Mouse (Mus musculus) embryonic facial prominence, embryonic 11.5 days (tissue): ENCODE measurements around the gene Fam184b. TPM values are rescaled to one million over a fixed set of nuclear protein-coding genes. Genes with fewer than 3 reads are reported as not detected.

Experiments
- ATAC-seq: fragments of 200-750 bp; cut with Nextera tagmentation; replicated peaks from 2 replicates; pipeline ENCODE4 v1.8.0; 2017; ENCODE audit warnings: low read depth; ENCODE audit not compliant: insufficient number of reproducible peaks, low FRiP score, low TSS enrichment
- DNase-seq: peaks from one replicate; pipeline ENCODE4 v3.0.0-alpha.2; 2015; ENCODE audit warnings: low spot score
- H3K27ac ChIP-seq: fragments of 300-500 bp; sonication (generic); replicated peaks from 2 replicates; pipeline ENCODE4 v1.5.1; 2014; ENCODE audit warnings: mild to moderate bottlenecking, low read depth, low read length, control low read depth
- H3K27me3 ChIP-seq: fragments of 300-500 bp; sonication (generic); 2 replicates; pipeline ENCODE4 v1.6.1; 2014; ENCODE audit warnings: mild to moderate bottlenecking, low read length, moderate library complexity, mixed read lengths; ENCODE audit not compliant: control insufficient read depth, insufficient read depth
- H3K36me3 ChIP-seq: fragments of 300-500 bp; sonication (generic); replicated peaks from 2 replicates; pipeline ENCODE4 v1.6.1; 2014; ENCODE audit warnings: low read depth, mild to moderate bottlenecking, low read length, moderate library complexity, mixed read lengths; ENCODE audit not compliant: control insufficient read depth, insufficient read depth
- H3K4me1 ChIP-seq: fragments of 300-500 bp; sonication (generic); 2 replicates; pipeline ENCODE4 v1.6.1; 2014; ENCODE audit warnings: low read length, mixed read lengths; ENCODE audit not compliant: control insufficient read depth, insufficient read depth
- H3K4me2 ChIP-seq: fragments of 300-500 bp; sonication (generic); 2 replicates; pipeline ENCODE4 v1.6.1; 2014; ENCODE audit warnings: low read depth, mild to moderate bottlenecking, control low read depth, low read length, moderate library complexity
- H3K4me3 ChIP-seq: fragments of 300-500 bp; sonication (generic); 2 replicates; pipeline ENCODE4 v1.5.1; 2014; ENCODE audit warnings: low read depth, low read length, control low read depth
- H3K9ac ChIP-seq: fragments of 300-500 bp; sonication (generic); replicated peaks from 2 replicates; pipeline ENCODE4 v1.6.1; 2014; ENCODE audit warnings: mild to moderate bottlenecking, control low read depth, low read length
- H3K9me3 ChIP-seq: fragments of 300-500 bp; sonication (generic); replicated peaks from 2 replicates; pipeline ENCODE4 v1.6.1; 2016; ENCODE audit warnings: mild to moderate bottlenecking, low read length, inconsistent platforms, mixed read lengths; ENCODE audit not compliant: control insufficient read depth
- WGBS: fragments of 180-500 bp; shearing (Covaris S2); extraction: QIAGEN DNeasy Blood & Tissue Kit; methylation state at CpG from one replicate; pipeline ENCODE4 v1.1.7; 2014; 5-methylcytosine and 5-hydroxymethylcytosine counted together
- polyA plus RNA-seq: library from polyadenylated mRNA; unstranded; fragments of >200 nt; fragmentation: Nextera tagmentation; extraction: Ambion mirVana; gene quantifications from 2 replicates; pipeline ENCODE4 v1.2.1, GENCODE M21; 2014

The Fam184b gene
- polyA plus RNA-seq, 1 experiment from 2014 or later = 0.73 TPM

DNA sequence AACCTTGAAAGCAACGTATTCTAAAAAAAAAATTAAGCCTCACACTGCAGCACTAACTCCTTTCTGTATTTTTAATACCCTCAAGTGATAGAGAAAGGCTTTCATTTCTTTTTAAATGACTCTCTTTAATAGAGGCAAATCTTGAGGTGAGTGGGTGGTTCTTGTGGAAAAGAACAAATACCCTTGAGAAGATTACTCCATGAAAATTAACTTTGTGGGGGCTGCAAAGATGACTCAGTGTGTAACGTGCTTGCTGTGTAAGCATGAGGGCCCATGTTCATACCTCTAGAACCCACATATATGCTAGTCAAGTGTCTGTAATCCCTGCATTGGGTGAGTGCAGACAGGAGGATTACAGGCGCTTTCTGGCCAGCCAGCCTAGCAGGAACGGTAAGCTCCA lies 49.3 kb downstream of the Fam184b start:
- H3K4me2 ChIP-seq = no peak overlapping the region
- H3K9me3 ChIP-seq = no peaks in the 10 kb centered on the region
- no peak overlapping the region for H3K4me3 ChIP-seq
- no peaks in the 10 kb centered on the region for H3K36me3 ChIP-seq
- WGBS = 82% methylated on average over 4 of the region's 4 CpGs
- H3K27me3 ChIP-seq = no peaks in the 10 kb centered on the region
- no peak overlapping the region for H3K9ac ChIP-seq
- H3K4me1 ChIP-seq = no peaks in the 10 kb centered on the region
- DNase-seq (no peak), ATAC-seq (no peak)
- no peak overlapping the region for H3K27ac ChIP-seq

- WGBS = 84% methylated on average over 8 of the region's 8 CpGs
Observed at GRCm38 (mm10) chr5:45584601-45585000, 54.8 kb downstream of the Fam184b start.

DNA sequence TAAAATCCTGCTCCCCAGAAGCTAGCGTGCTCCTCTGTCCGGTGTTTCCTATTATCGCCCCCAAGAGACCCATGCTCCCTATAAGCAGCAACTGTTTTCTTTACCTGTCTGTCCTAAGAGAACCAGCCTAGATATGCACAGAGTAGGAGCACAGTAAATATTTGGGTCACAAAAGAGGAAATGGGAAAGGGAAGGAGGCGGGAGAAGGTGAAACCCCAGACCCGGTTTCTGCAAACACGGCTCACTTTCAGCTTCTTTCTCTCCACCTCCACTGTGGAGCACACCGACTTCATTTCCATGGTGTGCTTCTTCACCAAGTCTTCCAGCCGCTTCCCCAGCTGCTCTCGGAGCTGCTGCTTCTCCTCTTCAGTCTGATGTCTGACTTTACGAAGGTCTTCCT lies 59.1 kb downstream of the Fam184b start:
- H3K4me3 ChIP-seq = no peak overlapping the region
- no peaks in the 10 kb centered on the region for H3K36me3 ChIP-seq
- no peak for ATAC-seq
- no peak overlapping the region for H3K27ac ChIP-seq
- H3K4me2 ChIP-seq = no peak overlapping the region
- no peaks in the 10 kb centered on the region for H3K4me1 ChIP-seq
- no peak for DNase-seq
- no peaks in the 10 kb centered on the region for H3K27me3 ChIP-seq
- WGBS = 82% methylated on average over 10 of the region's 10 CpGs
- no peaks in the 10 kb centered on the region for H3K9me3 ChIP-seq
- no peak overlapping the region for H3K9ac ChIP-seq

More at GRCm38 (mm10) chr5:45584601-45585000, 54.8 kb downstream of the Fam184b start:
- ATAC-seq (no peak), DNase-seq (no peak)
- Histone ChIP-seq H3K27me3 (no peaks in the 10 kb centered on the region), H3K4me2 (no peak overlapping the region), H3K9me3 (no peaks in the 10 kb centered on the region), H3K4me3 (no peak overlapping the region), H3K27ac (no peak overlapping the region), H3K9ac (no peak overlapping the region), H3K36me3 (no peaks in the 10 kb centered on the region), H3K4me1 (no peaks in the 10 kb centered on the region)

- Histone ChIP-seq H3K4me3 (no peak overlapping the region), H3K4me2 (no peak overlapping the region), H3K4me1 (no peaks in the 10 kb centered on the region), H3K36me3 (no peaks in the 10 kb centered on the region), H3K27me3 (no peaks in the 10 kb centered on the region), H3K27ac (no peak overlapping the region), H3K9ac (no peak overlapping the region), H3K9me3 (no peaks in the 10 kb centered on the region)
- ATAC-seq (no peak), DNase-seq (no peak)
- WGBS = 83% methylated on average over 1 of the region's 1 CpGs
Observed at GRCm38 (mm10) chr5:45577376-45577775, 62.0 kb downstream of the Fam184b start.

- no peak for DNase-seq
- no peaks in the 10 kb centered on the region for H3K36me3 ChIP-seq
- no peaks in the 10 kb centered on the region for H3K27me3 ChIP-seq
- H3K27ac ChIP-seq = no peak overlapping the region
- H3K4me3 ChIP-seq = no peak overlapping the region
- no peaks in the 10 kb centered on the region for H3K9me3 ChIP-seq
- no peak overlapping the region for H3K9ac ChIP-seq
- no peaks in the 10 kb centered on the region for H3K4me1 ChIP-seq
- ATAC-seq = no peak
- WGBS = 81% methylated on average over 3 of the region's 3 CpGs
- no peak overlapping the region for H3K4me2 ChIP-seq
Observed at GRCm38 (mm10) chr5:45576716-45577115, 62.7 kb downstream of the Fam184b start.

- no peak overlapping the region for H3K27ac ChIP-seq
- H3K4me3 ChIP-seq = no peak overlapping the region
- H3K36me3 ChIP-seq = no peaks in the 10 kb centered on the region
- no peaks in the 10 kb centered on the region for H3K9me3 ChIP-seq
- no peak overlapping the region for H3K9ac ChIP-seq
- 40% methylated on average over 5 of the region's 5 CpGs for WGBS
- no peak for ATAC-seq
- H3K27me3 ChIP-seq = no peaks in the 10 kb centered on the region
- no peak for DNase-seq
- H3K4me2 ChIP-seq = no peak overlapping the region
- H3K4me1 ChIP-seq = no peaks in the 10 kb centered on the region
Observed at GRCm38 (mm10) chr5:45572816-45573215, 66.6 kb downstream of the Fam184b start.

- ATAC-seq (no peak), DNase-seq (no peak)
- 89% methylated on average over 1 of the region's 1 CpGs for WGBS
- H3K4me2 ChIP-seq = no peak overlapping the region
- H3K27ac ChIP-seq = no peak overlapping the region
- no peaks in the 10 kb centered on the region for H3K4me1 ChIP-seq
- H3K4me3 ChIP-seq = no peak overlapping the region
- no peaks in the 10 kb centered on the region for H3K9me3 ChIP-seq
- H3K36me3 ChIP-seq = no peaks in the 10 kb centered on the region
- no peaks in the 10 kb centered on the region for H3K27me3 ChIP-seq
- no peak overlapping the region for H3K9ac ChIP-seq
Observed at GRCm38 (mm10) chr5:45565829-45566228, 73.6 kb downstream of the Fam184b start.

DNA sequence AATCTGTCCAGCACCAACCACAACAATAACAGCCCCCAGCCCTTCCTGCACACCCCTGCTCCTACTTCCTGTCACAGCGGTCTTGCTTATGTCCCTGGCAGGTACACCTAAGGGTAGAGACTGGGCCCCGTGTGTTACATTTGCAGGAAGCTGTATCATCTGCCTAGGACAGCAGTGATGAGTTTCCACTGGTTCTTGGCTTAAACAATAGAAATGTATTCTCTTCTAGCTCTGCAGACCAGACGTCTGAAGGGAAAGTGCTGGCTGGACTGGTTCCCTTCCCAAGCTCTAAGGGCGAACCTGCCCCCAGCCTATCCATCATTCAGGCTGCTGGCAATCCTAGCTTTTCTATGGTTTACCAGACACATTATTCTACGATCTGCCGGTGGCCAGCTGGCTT lies 75.4 kb downstream of the Fam184b start:
- Histone ChIP-seq H3K27ac (no peak overlapping the region), H3K4me1 (no peaks in the 10 kb centered on the region), H3K4me3 (no peak overlapping the region), H3K9ac (no peak overlapping the region), H3K4me2 (no peak overlapping the region), H3K36me3 (no peaks in the 10 kb centered on the region), H3K9me3 (no peaks in the 10 kb centered on the region), H3K27me3 (no peaks in the 10 kb centered on the region)
- WGBS = 64% methylated on average over 6 of the region's 6 CpGs
- no peak for ATAC-seq
- DNase-seq = no peak
